Mouse (Mus musculus) embryonic facial prominence, embryonic 13.5 days (tissue): ENCODE measurements around the gene Qk. TPM values are rescaled to one million over a fixed set of nuclear protein-coding genes. Genes with fewer than 3 reads are reported as not detected.

ENCODE experiments used
- ATAC-seq: fragments of 200-750 bp; cut with Nextera tagmentation; 2 replicates; pipeline ENCODE4 v1.8.0; 2017; ENCODE audit warnings: low read depth; ENCODE audit not compliant: insufficient number of reproducible peaks, insufficient read depth, low FRiP score, low TSS enrichment
- H3K27ac ChIP-seq: fragments of 300-500 bp; sonication (generic); 2 replicates; pipeline ENCODE4 v1.5.1; 2015; ENCODE audit warnings: moderate library complexity, mild to moderate bottlenecking, inconsistent platforms
- H3K27me3 ChIP-seq: fragments of 300-500 bp; sonication (generic); 2 replicates; pipeline ENCODE4 v1.6.1; 2015; ENCODE audit warnings: mild to moderate bottlenecking, inconsistent platforms
- H3K36me3 ChIP-seq: fragments of 300-500 bp; sonication (generic); 2 replicates; pipeline ENCODE4 v1.6.1; 2015; ENCODE audit warnings: mild to moderate bottlenecking, inconsistent platforms
- H3K4me1 ChIP-seq: fragments of 300-500 bp; sonication (generic); 2 replicates; pipeline ENCODE4 v1.6.1; 2015; ENCODE audit warnings: inconsistent platforms
- H3K4me2 ChIP-seq: fragments of 300-500 bp; sonication (generic); 2 replicates; pipeline ENCODE4 v1.6.1; 2015; ENCODE audit warnings: moderate library complexity, mild to moderate bottlenecking, inconsistent platforms
- H3K4me3 ChIP-seq: fragments of 300-500 bp; sonication (generic); 2 replicates; pipeline ENCODE4 v1.5.1; 2015; ENCODE audit warnings: mild to moderate bottlenecking, inconsistent platforms
- H3K9ac ChIP-seq: fragments of 300-500 bp; sonication (generic); 2 replicates; pipeline ENCODE4 v1.6.1; 2015; ENCODE audit warnings: mild to moderate bottlenecking, inconsistent platforms
- H3K9me3 ChIP-seq: fragments of 300-500 bp; sonication (generic); 2 replicates; pipeline ENCODE4 v1.6.1; 2016; ENCODE audit warnings: inconsistent platforms
- WGBS: fragments of 180-500 bp; shearing (Covaris S2); methylation state at CpG from one replicate; pipeline ENCODE4 v1.1.7; 2015; ENCODE audit warnings: mixed read lengths; 5-methylcytosine and 5-hydroxymethylcytosine counted together
- polyA plus RNA-seq: library from polyadenylated mRNA; unstranded; fragments of >200 nt; fragmentation: Nextera tagmentation; extraction: Ambion mirVana; gene quantifications from 2 replicates; pipeline ENCODE4 v1.2.1, GENCODE M21; 2015

Gene Qk
- polyA plus RNA-seq, 1 experiment from 2014 or later, result 30.4 TPM

- H3K27ac ChIP-seq, result no peak overlapping the region
- H3K4me3 ChIP-seq, result no peak overlapping the region
- H3K36me3 ChIP-seq, result peaks cover 6% of the 10 kb centered on the region; the same call in 1 of the 2 replicates
- H3K9me3 ChIP-seq, result no peaks in the 10 kb centered on the region
- no peak overlapping the region for H3K4me2 ChIP-seq
- 94% methylated on average over 3 of the region's 3 CpGs for WGBS
- no peaks in the 10 kb centered on the region for H3K4me1 ChIP-seq
- ATAC-seq, result no peak
- H3K9ac ChIP-seq, result no peak overlapping the region
- no peaks in the 10 kb centered on the region for H3K27me3 ChIP-seq
These were observed 87.2 kb downstream of the Qk start for GRCm38 (mm10) chr17:10232406-10232805.

GRCm38 (mm10) chr17:10227798-10228538, 91.7 kb downstream of the Qk start:
- 71% methylated on average over 3 of the region's 3 CpGs for WGBS
- no peak for ATAC-seq

GRCm38 (mm10) chr17:10216164-10216563, 103.5 kb downstream of the Qk start:
- no peak overlapping the region for H3K9ac ChIP-seq
- WGBS, result 87% methylated on average over 5 of the region's 5 CpGs
- no peak for ATAC-seq

More at GRCm38 (mm10) chr17:10227798-10228538, 91.7 kb downstream of the Qk start:
- Histone ChIP-seq H3K4me2 (no peak overlapping the region), H3K27ac (no peak overlapping the region), H3K4me1 (no peaks in the 10 kb centered on the region), H3K36me3 (no peaks in the 10 kb centered on the region), H3K9ac (no peak overlapping the region), H3K27me3 (no peaks in the 10 kb centered on the region), H3K4me3 (no peak overlapping the region), H3K9me3 (no peaks in the 10 kb centered on the region)

GRCm38 (mm10) chr17:10209154-10209777, 110.4 kb downstream of the Qk start:
- H3K27ac ChIP-seq, result no peak overlapping the region
- no peak overlapping the region for H3K4me3 ChIP-seq
- H3K27me3 ChIP-seq, result no peaks in the 10 kb centered on the region
- H3K9me3 ChIP-seq, result no peaks in the 10 kb centered on the region
- no peak for ATAC-seq
- peaks cover 23% of the 10 kb centered on the region for H3K36me3 ChIP-seq
- 39% methylated on average over 12 of the region's 12 CpGs for WGBS
- no peaks in the 10 kb centered on the region for H3K4me1 ChIP-seq
- H3K9ac ChIP-seq, result no peak overlapping the region
- H3K4me2 ChIP-seq, result no peak overlapping the region

More at GRCm38 (mm10) chr17:10216164-10216563, 103.5 kb downstream of the Qk start:
- Histone ChIP-seq H3K4me1 (no peaks in the 10 kb centered on the region), H3K4me3 (no peak overlapping the region), H3K9me3 (no peaks in the 10 kb centered on the region), H3K36me3 (peaks cover 9% of the 10 kb centered on the region), H3K27me3 (no peaks in the 10 kb centered on the region), H3K27ac (no peak overlapping the region), H3K4me2 (no peak overlapping the region)

GRCm38 (mm10) chr17:10198662-10199061, 121.0 kb downstream of the Qk start:
- H3K36me3 ChIP-seq, result peaks cover 14% of the 10 kb centered on the region
- H3K4me3 ChIP-seq, result no peak overlapping the region
- H3K27ac ChIP-seq, result no peak overlapping the region
- H3K9ac ChIP-seq, result no peak overlapping the region
- H3K4me2 ChIP-seq, result no peak overlapping the region
- H3K9me3 ChIP-seq, result no peaks in the 10 kb centered on the region
- no peaks in the 10 kb centered on the region for H3K4me1 ChIP-seq
- H3K27me3 ChIP-seq, result no peaks in the 10 kb centered on the region
- no peak for ATAC-seq
- WGBS, result 85% methylated on average over 2 of the region's 2 CpGs

GRCm38 (mm10) chr17:10198231-10198630, 121.4 kb downstream of the Qk start:
- no peak for ATAC-seq
- Histone ChIP-seq H3K36me3 (peaks cover 14% of the 10 kb centered on the region), H3K27ac (no peak overlapping the region), H3K4me1 (no peaks in the 10 kb centered on the region), H3K4me2 (no peak overlapping the region), H3K9ac (no peak overlapping the region), H3K4me3 (no peak overlapping the region), H3K9me3 (no peaks in the 10 kb centered on the region), H3K27me3 (no peaks in the 10 kb centered on the region)
- 86% methylated on average over 3 of the region's 3 CpGs for WGBS

- no peak overlapping the region for H3K4me2 ChIP-seq
- ATAC-seq, result no peak
- 90% methylated on average over 6 of the region's 6 CpGs for WGBS
These were observed 124.0 kb downstream of the Qk start for GRCm38 (mm10) chr17:10195703-10196102.

GRCm38 (mm10) chr17:10190857-10191256, 128.8 kb downstream of the Qk start:
- no peak overlapping the region for H3K4me2 ChIP-seq
- 79% methylated on average over 1 of the region's 1 CpGs for WGBS
- no peaks in the 10 kb centered on the region for H3K4me1 ChIP-seq
- H3K27ac ChIP-seq, result no peak overlapping the region
- H3K36me3 ChIP-seq, result no peaks in the 10 kb centered on the region
- H3K27me3 ChIP-seq, result no peaks in the 10 kb centered on the region
- no peak overlapping the region for H3K9ac ChIP-seq
- no peak overlapping the region for H3K4me3 ChIP-seq
- ATAC-seq, result no peak
- H3K9me3 ChIP-seq, result no peaks in the 10 kb centered on the region

More at GRCm38 (mm10) chr17:10195703-10196102, 124.0 kb downstream of the Qk start:
- no peak overlapping the region for H3K4me3 ChIP-seq
- H3K36me3 ChIP-seq, result peaks cover 5% of the 10 kb centered on the region; the same call in 1 of the 2 replicates
- no peaks in the 10 kb centered on the region for H3K9me3 ChIP-seq
- H3K27me3 ChIP-seq, result no peaks in the 10 kb centered on the region
- no peaks in the 10 kb centered on the region for H3K4me1 ChIP-seq
- no peak overlapping the region for H3K9ac ChIP-seq
- no peak overlapping the region for H3K27ac ChIP-seq

- no peaks in the 10 kb centered on the region for H3K9me3 ChIP-seq
- no peaks in the 10 kb centered on the region for H3K36me3 ChIP-seq
- no peak overlapping the region for H3K4me3 ChIP-seq
- no peak overlapping the region for H3K4me2 ChIP-seq
- H3K27me3 ChIP-seq, result no peaks in the 10 kb centered on the region
- WGBS, result 72% methylated on average over 3 of the region's 3 CpGs
- no peak overlapping the region for H3K9ac ChIP-seq
- H3K27ac ChIP-seq, result no peak overlapping the region
- ATAC-seq, result no peak
- no peaks in the 10 kb centered on the region for H3K4me1 ChIP-seq
These were observed 131.2 kb downstream of the Qk start for GRCm38 (mm10) chr17:10188481-10188880.

GRCm38 (mm10) chr17:10187431-10188020, 132.1 kb downstream of the Qk start:
- WGBS, result 71% methylated on average over 4 of the region's 4 CpGs
- H3K9me3 ChIP-seq, result no peaks in the 10 kb centered on the region
- no peaks in the 10 kb centered on the region for H3K4me1 ChIP-seq
- no peak overlapping the region for H3K9ac ChIP-seq
- no peaks in the 10 kb centered on the region for H3K36me3 ChIP-seq
- no peak overlapping the region for H3K27ac ChIP-seq
- no peak overlapping the region for H3K4me3 ChIP-seq
- H3K27me3 ChIP-seq, result no peaks in the 10 kb centered on the region
- H3K4me2 ChIP-seq, result no peak overlapping the region
- no peak for ATAC-seq

GRCm38 (mm10) chr17:10181761-10182160, 137.9 kb downstream of the Qk start:
- H3K36me3 ChIP-seq, result no peaks in the 10 kb centered on the region
- no peaks in the 10 kb centered on the region for H3K4me1 ChIP-seq
- no peak for ATAC-seq
- H3K9ac ChIP-seq, result no peak overlapping the region
- H3K4me2 ChIP-seq, result no peak overlapping the region
- no peaks in the 10 kb centered on the region for H3K9me3 ChIP-seq
- H3K4me3 ChIP-seq, result no peak overlapping the region
- no peak overlapping the region for H3K27ac ChIP-seq
- no peaks in the 10 kb centered on the region for H3K27me3 ChIP-seq
- WGBS, result 79% methylated on average over 6 of the region's 6 CpGs

GRCm38 (mm10) chr17:10177096-10177495, 142.6 kb downstream of the Qk start:
- no peaks in the 10 kb centered on the region for H3K36me3 ChIP-seq
- 78% methylated on average over 5 of the region's 5 CpGs for WGBS
- H3K4me3 ChIP-seq, result no peak overlapping the region
- H3K4me2 ChIP-seq, result no peak overlapping the region
- H3K4me1 ChIP-seq, result no peaks in the 10 kb centered on the region
- H3K27ac ChIP-seq, result no peak overlapping the region
- ATAC-seq, result no peak
- no peaks in the 10 kb centered on the region for H3K9me3 ChIP-seq
- H3K9ac ChIP-seq, result no peak overlapping the region
- no peaks in the 10 kb centered on the region for H3K27me3 ChIP-seq
